Mouse (Mus musculus): Measurements from ENCODE around the gene Ccdc153. TPM values are rescaled to one million over a fixed set of nuclear protein-coding genes. Genes with fewer than 3 reads are reported as not detected.

Gene Ccdc153
- total and polyA plus RNA-seq, 3 experiments, result not detected

GRCm38 (mm10) chr9:44200458-44200857 is 40.0 kb upstream of the Ccdc153 start:
- Histone ChIP-seq H3K9ac (ENCODE audit: insufficient read depth, low read depth) (no peak overlapping the region), H3K4me1 (ENCODE audit: control insufficient read depth in 1 of 2, insufficient read depth in 2 of 2) (peaks cover 4 to 30% of the 10 kb centered on the region in 2 experiments; a peak in 3 of 4 replicates), H3K9me3 (replicated peaks; ENCODE audit: low read length) (peaks cover 6% of the 10 kb centered on the region), H3K36me3 (replicated peaks in 1 of 2; ENCODE audit: control insufficient read depth in 1 of 2, insufficient read depth in 1 of 2, low read length in 1 of 2) (peaks cover 8 to 59% of the 10 kb centered on the region in 2 experiments), H3K27ac (ENCODE audit: insufficient read depth, low read depth) (no peak overlapping the region), H3K79me2 (replicated peaks; ENCODE audit: control insufficient read depth, extremely low read depth, insufficient read depth, poor library complexity, severe bottlenecking) (peaks cover 22% of the 10 kb centered on the region), H3K27me3 (replicated peaks) (no peaks in the 10 kb centered on the region), H3K4me2 (ENCODE audit: insufficient read depth, low read depth, poor library complexity, severe bottlenecking) (no peak overlapping the region), H3K4me3 (replicated peaks in 1 of 3; ENCODE audit: low read depth in 2 of 3, low read length in 2 of 3, poor library complexity in 1 of 3) (no peak overlapping the region)
- in situ Hi-C loops (cut with MboI; ENCODE audit: low pct_ligation_motif_present, low pct_unique_long_range_greater_than_20kb, low sequenced_read_pairs) (no loop called here), dilution Hi-C loops (cut with MboI; ENCODE audit: extremely low pct_ligation_motif_present, extremely low pct_unique_long_range_greater_than_20kb, low sequenced_read_pairs) (no loop called here)
- TF ChIP-seq POLR2A (IDR thresholded peaks at IDR 0.05; ENCODE audit: low read depth, low read length), result no peak
- DNase-seq (ENCODE audit: extremely low read depth), result no peak

- H3K36me3 ChIP-seq (replicated peaks in 1 of 2; ENCODE audit: control insufficient read depth in 1 of 2, insufficient read depth in 1 of 2, low read length in 1 of 2), result peaks cover 2 to 50% of the 10 kb centered on the region in 2 experiments
These were observed 32.6 kb upstream of the Ccdc153 start for GRCm38 (mm10) chr9:44207840-44208239.

GRCm38 (mm10) chr9:44209416-44209815 is 31.1 kb upstream of the Ccdc153 start:
- dilution Hi-C loops (cut with MboI; ENCODE audit: extremely low pct_ligation_motif_present, extremely low pct_unique_long_range_greater_than_20kb, low sequenced_read_pairs) (no loop called here), in situ Hi-C loops (cut with MboI; ENCODE audit: low pct_ligation_motif_present, low pct_unique_long_range_greater_than_20kb, low sequenced_read_pairs) (no loop called here)
- H3K27ac ChIP-seq (ENCODE audit: insufficient read depth, low read depth), result no peak overlapping the region
- no peak overlapping the region for H3K4me2 ChIP-seq (ENCODE audit: insufficient read depth, low read depth, poor library complexity, severe bottlenecking)
- H3K9me3 ChIP-seq (replicated peaks; ENCODE audit: low read length), result peaks cover 1% of the 10 kb centered on the region
- no peak overlapping the region for H3K4me3 ChIP-seq (replicated peaks in 1 of 3; ENCODE audit: low read depth in 2 of 3, low read length in 2 of 3, poor library complexity in 1 of 3)
- no peak for DNase-seq (ENCODE audit: extremely low read depth)
- H3K9ac ChIP-seq (ENCODE audit: insufficient read depth, low read depth), result no peak overlapping the region
- peaks cover 47% of the 10 kb centered on the region for H3K79me2 ChIP-seq (replicated peaks; ENCODE audit: control insufficient read depth, extremely low read depth, insufficient read depth, poor library complexity, severe bottlenecking)
- TF ChIP-seq KAT2A (IDR thresholded peaks at IDR 0.05; ENCODE audit: insufficient replicate concordance, low read length) (no peak), MYC (IDR thresholded peaks at IDR 0.05; ENCODE audit: low read depth, low read length) (no peak), SIN3A (IDR thresholded peaks at IDR 0.05; ENCODE audit: low read length) (no peak), UBTF (IDR thresholded peaks at IDR 0.05; ENCODE audit: low read depth, low read length) (no peak), USF2 (conservative IDR thresholded peaks at IDR 0.05; ENCODE audit: low read depth, low read length) (no peak), E2F4 (IDR thresholded peaks at IDR 0.05; ENCODE audit: insufficient replicate concordance, low read depth, low read length) (no peak)
- H3K27me3 ChIP-seq (replicated peaks), result no peaks in the 10 kb centered on the region
- peaks cover 3 to 32% of the 10 kb centered on the region in 2 experiments; a peak in 2 of 4 replicates for H3K4me1 ChIP-seq (ENCODE audit: control insufficient read depth in 1 of 2, insufficient read depth in 2 of 2)
- H3K36me3 ChIP-seq (replicated peaks in 1 of 2; ENCODE audit: control insufficient read depth in 1 of 2, insufficient read depth in 1 of 2, low read length in 1 of 2), result peaks cover 2 to 41% of the 10 kb centered on the region in 2 experiments

More at GRCm38 (mm10) chr9:44207840-44208239, 32.6 kb upstream of the Ccdc153 start:
- no peaks in the 10 kb centered on the region for H3K27me3 ChIP-seq (replicated peaks)
- peaks cover 3% of the 10 kb centered on the region for H3K9me3 ChIP-seq (replicated peaks; ENCODE audit: low read length)
- H3K4me1 ChIP-seq (ENCODE audit: control insufficient read depth in 1 of 2, insufficient read depth in 2 of 2), result peaks cover 3 to 23% of the 10 kb centered on the region in 2 experiments; a peak in 2 of 4 replicates
- H3K9ac ChIP-seq (ENCODE audit: insufficient read depth, low read depth), result no peak overlapping the region
- no peak overlapping the region for H3K4me3 ChIP-seq (replicated peaks in 1 of 3; ENCODE audit: low read depth in 2 of 3, low read length in 2 of 3, poor library complexity in 1 of 3)
- in situ Hi-C loops (cut with MboI; ENCODE audit: low pct_ligation_motif_present, low pct_unique_long_range_greater_than_20kb, low sequenced_read_pairs) (no loop called here), dilution Hi-C loops (cut with MboI; ENCODE audit: extremely low pct_ligation_motif_present, extremely low pct_unique_long_range_greater_than_20kb, low sequenced_read_pairs) (no loop called here)
- H3K4me2 ChIP-seq (ENCODE audit: insufficient read depth, low read depth, poor library complexity, severe bottlenecking), result no peak overlapping the region
- no peak for DNase-seq (ENCODE audit: extremely low read depth)
- no peak overlapping the region; the same call in 1 of the 2 replicates for H3K27ac ChIP-seq (ENCODE audit: insufficient read depth, low read depth)
- peaks cover 53% of the 10 kb centered on the region for H3K79me2 ChIP-seq (replicated peaks; ENCODE audit: control insufficient read depth, extremely low read depth, insufficient read depth, poor library complexity, severe bottlenecking)
- TF ChIP-seq POLR2AphosphoS2 (IDR thresholded peaks at IDR 0.05; ENCODE audit: low read depth, low read length), result no peak
- TF ChIP-seq HCFC1 (IDR thresholded peaks at IDR 0.05; ENCODE audit: low read depth, low read length), result no peak
- TF ChIP-seq MAFK (IDR thresholded peaks at IDR 0.05; ENCODE audit: insufficient replicate concordance, low read length), result peak; percentile 97
